Mouse (Mus musculus): ENCODE results near the gene Hist2h3c1. TPM values are rescaled to one million over a fixed set of nuclear protein-coding genes. Genes with fewer than 3 reads are reported as not detected.
"Not testable (repeated sequence)": the region's sequence is repeated elsewhere in the genome, so short reads cannot be mapped to it uniquely, and the experiment has no call there.

Gene Hist2h3c1
- total and polyA plus RNA-seq, 2 experiments from 2014 or later, result 0.32 TPM; not detected in 1

- TF ChIP-seq CTCF (IDR thresholded peaks at IDR 0.05), result no peak
- Histone ChIP-seq H3K4me3 (ENCODE audit: low read depth, low read length) (peak overlapping the region; percentile 23), H3K27me3 (ENCODE audit: insufficient read depth, low read length) (no peaks in the 10 kb centered on the region), H3K9ac (replicated peaks; ENCODE audit: low read length, poor library complexity, severe bottlenecking) (no peak overlapping the region), H3K4me1 (ENCODE audit: insufficient read depth, low read length) (no peaks in the 10 kb centered on the region), H3K36me3 (ENCODE audit: insufficient read depth, low read length) (no peaks in the 10 kb centered on the region), H3K4me2 (ENCODE audit: low read depth, low read length, poor library complexity, severe bottlenecking) (peak overlapping the region; percentile 42), H3K9me3 (ENCODE audit: low read length) (no peaks in the 10 kb centered on the region), H3K27ac (ENCODE audit: low read depth, low read length) (no peak overlapping the region)
- 3% methylated on average over 12 of the region's 12 CpGs for WGBS
- ATAC-seq (ENCODE audit: low FRiP score), result no peak
- DNase-seq (ENCODE audit: low spot score), result no peak
These were observed 8.5 kb upstream of the Hist2h3c1 start for GRCm38 (mm10) chr3:96237904-96238511.

GRCm38 (mm10) chr3:96238954-96239793, 7.3 kb upstream of the Hist2h3c1 start, which contains the start of gene Hist2h3c2:
Gene Hist2h3c2 (minus strand): TSS chr3:96239127.
- not testable (repeated sequence) for DNase-seq (ENCODE audit: low spot score); H3K9me3 ChIP-seq (ENCODE audit: low read length); H3K27ac ChIP-seq (ENCODE audit: low read depth, low read length); H3K9ac ChIP-seq (replicated peaks; ENCODE audit: low read length, poor library complexity, severe bottlenecking); H3K4me1 ChIP-seq (ENCODE audit: insufficient read depth, low read length); H3K36me3 ChIP-seq (ENCODE audit: insufficient read depth, low read length); H3K27me3 ChIP-seq (ENCODE audit: insufficient read depth, low read length)
- Histone ChIP-seq H3K4me2 (ENCODE audit: low read depth, low read length, poor library complexity, severe bottlenecking) (peak within 1 kb of the TSS; percentile 42), H3K4me3 (ENCODE audit: low read depth, low read length) (peak within 1 kb of the TSS; percentile 23)
- WGBS, result 0% methylated on average over 10 of the region's 68 CpGs
- peak; percentile 89 for ATAC-seq (ENCODE audit: low FRiP score)

- H3K36me3 ChIP-seq (ENCODE audit: insufficient read depth, low read length); H3K27me3 ChIP-seq (ENCODE audit: insufficient read depth, low read length); H3K9me3 ChIP-seq (ENCODE audit: low read length); H3K4me1 ChIP-seq (ENCODE audit: insufficient read depth, low read length): not testable (repeated sequence)
- WGBS, result 6% methylated on average over 20 of the region's 85 CpGs
- Histone ChIP-seq H3K27ac (ENCODE audit: low read depth, low read length) (peak within 1 kb of the TSS; percentile 63), H3K4me2 (ENCODE audit: low read depth, low read length, poor library complexity, severe bottlenecking) (peak within 1 kb of the TSS; percentile 42), H3K9ac (replicated peaks; ENCODE audit: low read length, poor library complexity, severe bottlenecking) (0 out of 2 replicates have a peak within 1 kb of the TSS, but pooled peaks have one; percentile 29), H3K4me3 (ENCODE audit: low read depth, low read length) (peak within 1 kb of the TSS; percentile 23)
- DNase-seq (ENCODE audit: low spot score) (peak; percentile 68), ATAC-seq (ENCODE audit: low FRiP score) (peak; percentile 92)
These were observed 6.3 kb upstream of the Hist2h3c1 start, which contains the start of gene Hist2h2aa2 for GRCm38 (mm10) chr3:96239949-96240798. Gene Hist2h2aa2 (minus strand): TSS chr3:96240276.

- no peak for TF ChIP-seq CTCF (IDR thresholded peaks at IDR 0.05)
- peak overlapping the region; percentile 63 for H3K27ac ChIP-seq (ENCODE audit: low read depth, low read length)
- DNase-seq (ENCODE audit: low spot score) (no peak), ATAC-seq (ENCODE audit: low FRiP score) (no peak)
- peak overlapping the region; percentile 20; the same call in 1 of the 2 replicates for H3K4me3 ChIP-seq (ENCODE audit: low read depth, low read length)
- H3K9ac ChIP-seq (replicated peaks; ENCODE audit: low read length, poor library complexity, severe bottlenecking), result 0 out of 2 replicates have a peak overlapping the region, but pooled peaks have one; percentile 29
- 75% methylated on average over 9 of the region's 9 CpGs for whole genome bisulfite sequencing
- peak overlapping the region; percentile 42 for H3K4me2 ChIP-seq (ENCODE audit: low read depth, low read length, poor library complexity, severe bottlenecking)
- no peaks in the 10 kb centered on the region for H3K36me3 ChIP-seq (ENCODE audit: insufficient read depth, low read length)
- H3K27me3 ChIP-seq (ENCODE audit: insufficient read depth, low read length), result no peaks in the 10 kb centered on the region
- 0 out of 2 replicates have a peak, but pooled peaks cover 7% of the 10 kb centered on the region for H3K4me1 ChIP-seq (ENCODE audit: insufficient read depth, low read length)
- no peaks in the 10 kb centered on the region for H3K9me3 ChIP-seq (ENCODE audit: low read length)
These were observed 5.7 kb upstream of the Hist2h3c1 start for GRCm38 (mm10) chr3:96240799-96241197.

DNA sequence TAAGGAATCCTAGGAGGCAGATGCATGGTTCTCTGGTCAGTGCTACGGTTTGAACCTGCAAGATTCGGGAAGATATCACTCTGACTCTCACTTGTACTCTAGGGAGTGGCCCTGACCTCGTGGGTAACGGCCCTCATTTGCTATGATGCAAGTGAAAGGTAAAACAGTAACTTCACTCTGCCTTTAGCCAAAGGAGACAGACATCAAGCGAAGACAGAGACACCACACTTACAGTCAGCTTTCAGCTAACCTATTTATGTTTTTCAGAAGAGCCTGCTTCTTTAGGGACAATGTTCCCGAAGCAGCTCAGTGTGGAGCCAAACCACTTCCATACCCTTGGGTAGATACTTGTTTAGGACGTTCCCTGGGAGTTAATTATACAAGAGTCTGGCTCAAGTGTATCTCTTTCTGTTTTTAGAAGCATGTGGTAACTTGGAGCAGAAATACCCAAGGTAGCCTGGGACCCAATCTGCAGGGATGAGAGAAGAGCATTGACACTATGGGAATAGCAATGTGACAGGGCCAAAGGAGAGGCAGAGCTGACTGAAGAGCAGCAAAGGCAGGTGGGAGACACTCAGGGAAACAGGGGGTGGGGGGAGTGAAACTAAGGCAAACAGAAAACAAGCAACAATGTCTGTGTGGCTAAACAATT, 2.4 kb upstream of the Hist2h3c1 start:
- DNase-seq (ENCODE audit: low spot score), result no peak
- Histone ChIP-seq H3K27ac (ENCODE audit: low read depth, low read length) (peak overlapping the region; percentile 95; the same call in 1 of the 2 replicates), H3K9me3 (ENCODE audit: low read length) (no peaks in the 10 kb centered on the region), H3K4me2 (ENCODE audit: low read depth, low read length, poor library complexity, severe bottlenecking) (peak overlapping the region; percentile 52), H3K4me3 (ENCODE audit: low read depth, low read length) (no peak overlapping the region), H3K27me3 (ENCODE audit: insufficient read depth, low read length) (no peaks in the 10 kb centered on the region), H3K36me3 (ENCODE audit: insufficient read depth, low read length) (no peaks in the 10 kb centered on the region), H3K4me1 (ENCODE audit: insufficient read depth, low read length) (0 out of 2 replicates have a peak, but pooled peaks cover 7% of the 10 kb centered on the region), H3K9ac (replicated peaks; ENCODE audit: low read length, poor library complexity, severe bottlenecking) (peak overlapping the region; percentile 77; the same call in 1 of the 2 replicates)
- TF ChIP-seq CTCF (IDR thresholded peaks at IDR 0.05), result no peak
- no peak for ATAC-seq (ENCODE audit: low FRiP score)
- 86% methylated on average over 7 of the region's 7 CpGs for WGBS

- ATAC-seq (ENCODE audit: low FRiP score), result peak; percentile 92
These were observed 1.2 kb upstream of the Hist2h3c1 start, which contains the start of gene Hist2h2aa1 for GRCm38 (mm10) chr3:96245003-96245886. Gene Hist2h2aa1 (plus strand): TSS chr3:96245497.

GRCm38 (mm10) chr3:96246018-96246417, 467 bp upstream of the Hist2h3c1 start:
- not testable (repeated sequence) for H3K9ac ChIP-seq (replicated peaks; ENCODE audit: low read length, poor library complexity, severe bottlenecking); H3K27me3 ChIP-seq (ENCODE audit: insufficient read depth, low read length); H3K36me3 ChIP-seq (ENCODE audit: insufficient read depth, low read length); DNase-seq (ENCODE audit: low spot score); H3K27ac ChIP-seq (ENCODE audit: low read depth, low read length); H3K4me1 ChIP-seq (ENCODE audit: insufficient read depth, low read length); H3K4me2 ChIP-seq (ENCODE audit: low read depth, low read length, poor library complexity, severe bottlenecking); H3K9me3 ChIP-seq (ENCODE audit: low read length)
- 0% methylated on average over 9 of the region's 21 CpGs for WGBS
- H3K4me3 ChIP-seq (ENCODE audit: low read depth, low read length), result peak overlapping the region; percentile 23; the same call in 1 of the 2 replicates
- ATAC-seq (ENCODE audit: low FRiP score), result peak; percentile 6; the same call in 1 of the 2 replicates

More at GRCm38 (mm10) chr3:96245003-96245886, 1.2 kb upstream of the Hist2h3c1 start, which contains the start of gene Hist2h2aa1:
- not testable (repeated sequence) for H3K4me1 ChIP-seq (ENCODE audit: insufficient read depth, low read length); H3K36me3 ChIP-seq (ENCODE audit: insufficient read depth, low read length); H3K27me3 ChIP-seq (ENCODE audit: insufficient read depth, low read length); H3K9me3 ChIP-seq (ENCODE audit: low read length)
- H3K4me2 ChIP-seq (ENCODE audit: low read depth, low read length, poor library complexity, severe bottlenecking), result peak within 1 kb of the TSS; percentile 52
- under 1% methylated on average over 25 of the region's 88 CpGs for WGBS
- peak; percentile 62 for DNase-seq (ENCODE audit: low spot score)
- peak within 1 kb of the TSS; percentile 77 for H3K9ac ChIP-seq (replicated peaks; ENCODE audit: low read length, poor library complexity, severe bottlenecking)
- H3K27ac ChIP-seq (ENCODE audit: low read depth, low read length), result peak within 1 kb of the TSS; percentile 95
- peak within 1 kb of the TSS; percentile 42 for H3K4me3 ChIP-seq (ENCODE audit: low read depth, low read length)

Measured in midbrain, postnatal 0 days (tissue).